Mouse (Mus musculus) B cell, adult (primary cell): ENCODE results near the gene Krit1. TPM values are rescaled to one million over a fixed set of nuclear protein-coding genes. Genes with fewer than 3 reads are reported as not detected.

Source experiments
- total RNA-seq: library from RNA; stranded (reverse); gene quantifications from 4 replicates; pipeline ENCODE4 v1.2.4, GENCODE M21; 2023; ENCODE audit not compliant: inconsistent age

Gene Krit1
- total RNA-seq, result 68.2 to 81.4 TPM (median 75.9 TPM) in 4 replicates

DNA sequence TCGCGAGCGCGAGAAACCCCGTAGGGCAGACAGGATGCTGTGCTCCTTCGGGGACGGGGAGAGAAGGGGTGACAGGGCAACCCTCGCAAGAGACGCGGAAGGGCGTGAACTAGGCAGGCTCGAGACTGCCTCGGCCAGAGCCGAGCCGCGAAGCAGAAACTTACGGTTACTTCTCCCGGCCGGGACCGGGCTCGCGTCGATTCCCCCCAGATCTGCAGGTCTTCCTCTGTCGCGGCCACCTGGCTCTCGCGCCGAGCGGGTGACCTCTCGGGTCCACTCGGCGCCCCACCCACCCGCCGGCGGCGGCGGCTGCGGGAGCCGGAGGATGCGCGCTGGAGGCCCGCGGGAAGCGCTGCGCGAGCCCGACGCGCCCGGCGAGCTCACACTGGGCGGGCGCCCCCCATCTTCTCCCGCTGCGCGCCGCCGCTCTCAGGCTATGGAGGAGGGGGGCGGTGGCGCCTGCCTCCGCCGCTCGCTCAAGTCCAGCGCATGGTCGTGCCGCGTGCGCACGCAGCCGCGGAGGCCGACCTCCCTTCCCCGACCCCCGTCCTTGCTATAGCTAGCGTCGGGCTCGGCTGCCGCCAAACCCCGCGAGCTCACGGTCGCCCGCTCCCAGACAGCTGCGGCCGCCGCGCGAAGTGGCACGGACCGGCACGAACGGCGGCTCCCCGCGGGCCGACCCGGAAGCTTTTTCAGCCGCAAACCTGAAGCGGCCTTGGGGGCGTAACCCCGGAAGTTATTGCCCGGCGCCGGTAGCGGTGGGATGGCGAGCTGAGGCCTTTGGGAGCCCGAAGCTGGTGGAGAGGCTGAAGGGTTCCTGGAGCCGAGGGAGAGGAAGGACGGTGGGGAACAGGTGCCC, at the start of gene Krit1, which contains the start of gene Ankib1:
Krit1 (plus strand) TSS at position 752 of the 859 bp plus-strand sequence.
Ankib1 (minus strand) TSS at position 493 of the 859 bp plus-strand sequence.

DNA sequence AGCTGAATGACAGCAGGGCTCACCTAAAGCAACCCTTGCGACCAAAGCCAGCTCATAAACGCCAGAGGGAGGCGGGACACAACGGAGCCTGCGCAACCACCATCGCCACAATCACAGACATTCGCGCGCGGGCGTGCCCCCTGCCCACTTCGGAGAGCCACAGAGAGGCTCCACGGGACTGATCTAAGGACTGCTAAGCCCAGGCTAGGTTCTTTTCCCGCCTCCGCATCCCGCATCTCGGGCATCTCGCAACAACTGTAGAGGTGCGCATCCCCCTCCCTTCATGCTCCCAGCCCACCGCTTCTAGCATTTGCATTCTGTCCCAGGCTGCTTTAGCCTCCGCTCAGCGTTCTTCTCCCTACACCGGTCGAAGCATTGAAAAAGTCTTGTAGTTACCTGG, 42.0 kb downstream of the Krit1 start, which contains the start of gene Lrrd1:
Lrrd1 (plus strand) TSS at position 148 of the 400 bp plus-strand sequence.

DNA sequence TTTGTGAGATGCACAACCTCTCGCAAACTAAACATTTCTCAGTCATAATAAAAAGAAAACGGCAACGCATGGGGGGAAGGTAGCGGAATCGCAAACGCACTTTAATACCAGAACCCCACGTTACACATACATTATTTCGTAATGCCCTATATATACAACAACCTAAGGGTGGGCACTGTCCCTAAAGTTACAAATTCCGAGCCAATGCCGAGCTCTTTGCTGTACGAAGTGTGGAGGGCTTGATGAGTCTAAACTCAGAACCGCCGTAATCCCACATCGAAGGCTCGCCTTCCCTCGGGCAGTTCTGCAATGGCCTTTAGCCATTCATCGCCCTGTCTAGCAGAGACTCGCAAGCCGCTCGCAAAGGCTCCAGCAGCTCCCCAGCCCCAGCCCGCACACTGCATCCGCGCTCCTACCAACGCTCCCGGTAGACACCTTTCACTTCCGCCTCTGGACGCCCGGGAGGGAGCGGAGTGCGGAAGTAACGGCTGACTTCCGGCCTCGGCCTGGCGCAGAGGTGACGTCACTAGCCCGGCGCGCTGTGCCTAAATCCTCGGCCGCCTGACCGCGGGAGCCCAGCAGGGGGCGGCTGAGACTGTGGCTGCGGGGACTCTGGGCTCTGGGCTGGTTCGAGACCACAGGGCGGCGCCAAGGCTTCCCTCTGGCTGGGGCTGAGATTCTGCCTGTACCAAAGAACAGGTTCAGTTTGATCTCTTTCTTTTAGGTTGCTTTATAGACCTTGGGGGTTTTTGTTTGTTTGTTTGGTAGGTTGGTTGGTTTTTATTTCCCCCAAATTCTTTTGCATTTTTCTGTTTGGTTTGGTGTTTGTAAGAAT, 90.7 kb downstream of the Krit1 start, which contains the start of gene Mterf1a:
Mterf1a (minus strand) TSS at position 475 of the 835 bp plus-strand sequence.

Other genes starting within 250 kb of the Krit1 start
- 22.6 to 30.8 TPM (median 26.6 TPM) in 4 replicates for gene 1700109H08Rik, start 231.6 kb upstream of the Krit1 start, total RNA-seq
- gene Pex1, start 207.1 kb upstream of the Krit1 start, total RNA-seq, result 21.8 to 30.2 TPM (median 25.1 TPM) in 4 replicates
- gene Rbm48, start 206.6 kb upstream of the Krit1 start, total RNA-seq, result 62.6 to 70.0 TPM (median 64.4 TPM) in 4 replicates
- gene Tmbim7, start 152.0 kb upstream of the Krit1 start, total RNA-seq, result not detected in 4 replicates
- gene Gatad1, start 146.0 kb upstream of the Krit1 start, total RNA-seq, result 41.5 to 44.5 TPM (median 42.1 TPM) in 4 replicates
- gene Ankib1, start 259 bp upstream of the Krit1 start, total RNA-seq, result 55.0 to 64.8 TPM (median 57.9 TPM) in 4 replicates
- 0.30 to 0.35 TPM in 2 of 4 replicates, not detected in the others for gene Lrrd1, start 42.0 kb downstream of the Krit1 start, total RNA-seq
- 11.8 to 16.6 TPM (median 13.6 TPM) in 4 replicates for gene Mterf1a, start 90.7 kb downstream of the Krit1 start, total RNA-seq
- 91.7 to 113 TPM (median 101 TPM) in 4 replicates for gene Akap9, start 124.9 kb downstream of the Krit1 start, total RNA-seq